Mouse (Mus musculus) brain, embryonic 14.5 days (tissue): ENCODE measurements around the gene Peli2. TPM values are rescaled to one million over a fixed set of nuclear protein-coding genes. Genes with fewer than 3 reads are reported as not detected.

Experiments
- DNase-seq: peaks from one replicate; pipeline ENCODE4 v3.0.0-alpha.2; 2011; ENCODE audit warnings: low read depth
- CTCF ChIP-seq: fragments of 200-500 bp; IDR thresholded peaks from 2 replicates; pipeline ENCODE4 v1.5.1; 2012; ENCODE audit warnings: inconsistent platforms, mild to moderate bottlenecking, moderate library complexity, borderline replicate concordance; ENCODE audit not compliant: insufficient read depth, insufficient read length; ENCODE audit errors: extremely low read depth
- POLR2A ChIP-seq: fragments of 200-500 bp; IDR thresholded peaks from 2 replicates; pipeline ENCODE4 v1.6.1; 2012; ENCODE audit warnings: mild to moderate bottlenecking, inconsistent platforms, borderline replicate concordance; ENCODE audit not compliant: poor library complexity, insufficient read depth, insufficient read length, severe bottlenecking; ENCODE audit errors: extremely low read depth
- polyA plus RNA-seq: library from polyadenylated mRNA; depleted of rRNA; stranded (reverse); fragments of >200 nt; gene quantifications from 2 replicates; pipeline ENCODE4 v1.2.3, GENCODE M21; 2012

The Peli2 gene
- polyA plus RNA-seq, 1 experiment: 18.0 TPM

DNA sequence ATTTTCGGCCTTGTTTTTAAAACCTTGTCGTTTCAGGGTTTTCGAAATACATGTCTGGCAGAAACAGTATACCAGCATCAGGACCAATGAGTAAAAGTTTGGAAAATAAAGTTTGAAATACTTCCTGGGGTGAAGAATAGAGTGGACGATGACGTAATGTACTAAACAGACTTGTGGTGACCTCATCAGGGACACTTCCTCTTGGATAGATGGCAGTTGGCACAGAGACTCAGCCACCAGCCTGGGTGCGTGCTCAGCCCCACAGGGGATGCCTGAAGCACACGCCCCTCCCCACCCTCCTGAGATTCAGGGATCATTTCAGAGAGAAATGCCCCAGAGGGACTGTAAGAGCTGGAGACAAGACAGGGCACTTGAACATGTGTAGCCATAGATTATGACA, 76.7 kb downstream of the Peli2 start:
- peak; percentile 39 for DNase-seq
- no peak for TF ChIP-seq CTCF
- TF ChIP-seq POLR2A: no peak

DNA sequence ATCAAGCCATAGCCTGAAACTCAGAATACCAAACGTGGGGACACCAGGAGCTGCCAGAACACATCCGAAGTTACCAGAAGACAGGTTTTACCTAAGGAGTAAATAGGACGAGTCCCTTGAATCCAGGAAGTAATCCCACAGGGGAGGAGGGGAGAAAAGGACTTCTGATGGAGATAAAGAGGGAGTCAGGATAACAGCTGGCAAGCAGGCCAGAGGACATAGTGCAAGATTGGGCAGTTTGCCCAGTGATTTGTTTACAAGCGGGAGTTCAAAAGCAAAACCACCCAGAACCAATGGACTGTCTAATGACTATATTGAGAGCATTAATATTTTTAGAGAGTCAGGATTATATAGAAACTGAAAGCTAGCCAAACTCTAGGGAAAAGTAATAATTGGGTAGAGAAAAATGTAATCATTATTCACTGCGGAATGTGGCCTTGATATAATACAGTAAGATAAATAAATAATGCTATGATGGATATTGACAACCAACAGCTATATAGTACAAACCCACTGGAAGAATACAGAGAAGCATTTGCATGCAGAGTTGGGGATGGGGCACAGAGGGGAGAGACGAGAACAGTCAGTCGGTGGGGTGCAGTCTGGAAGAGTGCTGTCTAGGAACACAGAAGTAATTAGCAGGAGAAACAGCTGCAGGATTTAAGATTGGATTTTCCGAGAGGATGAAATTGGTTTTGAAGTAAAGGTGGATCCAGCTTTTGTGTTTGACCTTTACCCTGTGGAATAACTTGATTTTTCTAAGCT, 77.7 kb downstream of the Peli2 start:
- DNase-seq: peak; percentile 70
- no peak for TF ChIP-seq CTCF
- TF ChIP-seq POLR2A: no peak

DNA sequence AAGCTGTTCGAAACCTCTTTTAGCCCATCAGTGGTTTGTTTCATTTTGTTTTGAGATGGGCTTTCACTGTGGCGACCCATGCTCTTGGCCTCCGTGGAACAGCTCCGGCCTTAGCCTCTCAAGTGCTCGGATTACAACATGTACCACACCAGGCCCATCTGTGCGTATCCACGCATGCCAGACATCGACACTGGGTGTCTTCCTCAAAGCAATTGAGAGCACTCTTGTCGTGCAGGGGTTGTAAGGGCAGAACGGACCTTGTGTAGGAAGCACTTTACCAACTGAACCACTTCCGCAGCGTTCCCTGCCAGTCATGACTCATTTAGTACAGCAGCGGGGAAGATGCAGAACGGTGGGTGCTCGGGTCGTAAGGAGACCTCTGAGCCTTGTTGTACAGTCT, 78.3 kb downstream of the Peli2 start:
- no peak for TF ChIP-seq POLR2A
- TF ChIP-seq CTCF: no peak
- DNase-seq: peak; percentile 32

DNA sequence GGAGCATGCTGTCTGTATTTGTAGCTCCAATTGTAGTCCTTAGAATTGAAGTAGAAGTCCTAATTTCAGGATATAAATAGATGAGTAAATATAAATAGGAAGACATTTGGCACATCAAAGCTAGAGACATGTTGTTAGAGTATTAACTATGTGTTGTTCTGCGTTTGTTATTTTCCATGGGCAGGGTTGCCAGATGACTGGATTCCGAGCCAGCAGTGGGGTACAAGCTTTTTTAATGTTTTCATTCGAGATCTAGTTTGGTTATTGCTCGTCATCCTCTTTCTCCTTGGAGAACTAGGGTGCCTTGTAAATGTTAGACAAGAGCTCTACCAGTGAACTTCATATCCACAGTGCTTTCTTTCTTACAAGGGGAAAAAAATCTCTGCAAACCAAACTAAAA, 78.9 kb downstream of the Peli2 start:
- DNase-seq: no peak
- TF ChIP-seq POLR2A (no peak), CTCF (no peak)

DNA sequence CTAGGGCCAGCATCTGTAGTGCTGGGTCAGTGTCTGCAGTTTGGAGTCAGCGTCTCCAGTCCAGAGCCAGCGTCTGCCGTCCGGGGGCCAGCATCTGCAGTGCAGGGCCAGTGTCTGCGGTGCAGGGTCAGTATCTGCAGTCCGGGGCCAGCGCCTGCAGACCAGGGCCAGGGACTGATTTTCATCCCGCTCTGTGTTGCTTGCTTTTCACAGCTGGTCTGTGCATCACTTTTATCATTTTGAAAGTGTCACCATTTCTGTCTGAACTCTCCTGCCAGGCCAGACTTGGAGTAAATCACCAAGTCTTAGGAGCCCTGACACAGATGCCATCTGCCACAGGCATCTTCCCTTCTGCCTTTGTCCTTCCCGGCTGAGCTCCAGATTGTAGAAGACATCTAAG, 79.7 kb downstream of the Peli2 start:
- TF ChIP-seq POLR2A (no peak), CTCF (no peak)
- DNase-seq: no peak

DNA sequence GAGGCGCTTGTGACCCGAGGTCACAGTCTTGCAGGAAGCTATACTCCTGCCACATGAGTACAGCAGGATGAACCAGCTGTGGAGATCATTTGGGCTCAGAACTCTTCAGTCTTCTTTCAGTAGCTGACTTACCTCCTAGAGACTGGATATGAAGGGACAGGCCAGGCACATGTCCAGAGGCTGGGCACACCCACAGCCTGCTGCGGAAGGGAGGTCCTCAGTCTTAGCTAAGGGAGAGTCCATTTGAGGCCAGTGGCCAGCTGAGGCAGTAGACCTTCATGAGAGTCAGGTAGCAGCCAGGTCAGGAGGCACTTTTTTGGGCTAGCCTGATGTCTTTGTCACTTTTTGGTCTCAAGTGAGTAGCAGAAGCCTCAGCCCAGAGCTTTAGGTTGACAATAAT, 80.2 kb downstream of the Peli2 start:
- DNase-seq: no peak
- TF ChIP-seq CTCF (no peak), POLR2A (no peak)

DNA sequence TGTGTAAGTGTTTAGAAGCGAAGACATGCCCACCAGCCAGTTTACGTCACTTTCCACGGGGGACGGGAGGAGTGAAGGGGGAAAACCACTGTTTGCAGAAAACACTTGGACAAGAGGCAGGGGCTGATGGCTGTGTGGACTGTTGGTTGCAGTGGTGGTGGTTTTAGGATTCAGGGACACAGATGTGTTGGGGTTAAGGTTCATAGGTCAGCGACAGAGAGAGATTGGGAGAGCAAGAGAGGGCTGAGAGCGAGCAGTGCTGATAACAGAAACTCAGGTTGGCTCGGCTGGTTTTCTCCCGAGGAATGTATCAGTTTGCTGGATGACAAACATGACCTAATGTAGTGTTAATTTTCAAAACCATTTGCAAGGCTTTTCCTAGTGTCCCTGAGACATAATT, 80.8 kb downstream of the Peli2 start:
- no peak for DNase-seq
- no peak for TF ChIP-seq CTCF
- no peak for TF ChIP-seq POLR2A

DNA sequence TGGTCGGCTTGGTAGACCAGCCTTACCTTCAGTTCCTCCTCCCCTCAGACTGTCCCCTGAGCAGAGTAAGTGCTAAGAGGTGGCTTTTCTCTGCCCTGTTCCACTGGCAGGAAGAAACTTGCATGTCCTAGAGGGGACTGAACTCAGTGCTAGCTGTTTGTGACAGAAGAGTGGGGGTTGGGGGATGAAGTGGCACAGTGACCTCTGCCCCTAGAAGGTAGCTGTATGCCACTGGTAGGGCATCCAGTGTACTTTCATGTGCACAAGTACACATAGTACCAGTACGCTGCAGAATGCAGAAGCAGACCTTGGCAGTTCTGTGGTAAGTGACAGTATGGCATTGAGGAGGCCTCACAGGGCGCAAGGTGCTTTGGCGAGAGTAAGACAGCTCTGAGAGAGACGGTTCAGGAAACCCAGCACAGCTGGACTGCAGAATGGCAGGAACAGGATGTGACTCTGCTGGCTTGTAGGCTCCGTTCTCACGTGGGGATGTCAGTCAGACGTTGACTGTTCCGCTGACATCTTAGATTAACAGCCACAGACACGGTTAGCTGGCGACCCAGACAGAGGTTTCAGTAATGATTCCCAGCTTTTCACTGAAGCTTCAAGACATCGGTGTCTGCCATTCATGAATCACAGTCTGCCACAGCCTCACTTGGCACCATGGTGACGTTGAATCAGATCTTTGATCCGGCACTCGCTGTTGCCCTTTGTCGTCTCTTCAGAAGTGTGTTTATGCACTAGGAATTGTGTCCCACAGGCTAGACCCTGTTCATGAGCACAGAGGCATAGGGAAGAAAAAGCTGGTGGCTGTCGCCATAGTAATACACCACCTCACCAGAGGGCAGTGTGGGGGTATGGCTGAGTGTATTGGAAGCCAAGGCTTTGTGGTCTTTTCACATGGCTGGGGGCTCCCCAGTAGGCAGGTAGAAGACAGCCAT, 81.7 kb downstream of the Peli2 start:
- TF ChIP-seq CTCF (no peak), POLR2A (no peak)
- DNase-seq: peak; percentile 60

DNA sequence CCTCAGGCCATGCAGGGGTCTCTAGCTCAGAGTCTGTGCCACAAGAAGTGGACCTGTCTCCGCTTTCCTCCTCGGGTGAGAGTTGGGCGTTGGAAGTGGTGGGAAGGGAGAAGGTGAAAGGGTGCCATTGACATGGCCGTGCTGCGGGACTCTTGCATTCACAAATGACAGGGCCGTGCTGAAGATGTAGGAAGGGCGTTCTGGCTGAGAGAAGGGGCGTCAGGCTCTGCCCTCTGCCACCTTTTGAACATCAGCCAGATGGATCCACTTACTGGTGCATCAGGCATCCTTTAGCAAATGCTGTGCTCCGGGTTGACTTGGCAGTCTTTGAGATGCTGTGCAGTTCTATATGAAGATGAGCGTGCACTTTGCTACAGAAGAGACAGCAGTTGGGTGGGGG, 84.4 kb downstream of the Peli2 start:
- DNase-seq: no peak

DNA sequence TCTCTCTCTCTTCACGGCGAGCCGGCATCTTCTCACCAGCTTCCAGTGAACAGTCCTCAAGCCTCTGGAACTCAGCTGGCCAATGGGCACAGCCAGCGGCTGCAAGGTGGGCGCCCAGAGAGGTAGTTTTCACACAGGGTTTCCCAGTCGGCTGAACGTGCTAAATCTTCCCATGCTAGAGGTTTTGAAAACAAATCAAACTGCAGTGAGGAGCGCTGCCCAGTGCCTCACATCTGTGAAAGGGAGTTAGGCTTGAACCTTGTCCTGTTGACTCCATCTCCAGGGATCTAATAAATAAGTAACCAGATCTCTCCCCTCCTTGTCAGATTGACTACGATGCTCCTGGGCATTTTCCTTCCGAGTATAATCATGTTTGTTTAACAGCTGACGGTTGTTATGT, 85.0 kb downstream of the Peli2 start:
- TF ChIP-seq POLR2A (no peak), CTCF (no peak)
- DNase-seq: no peak

More for the DNA sequence above, 84.4 kb downstream of the Peli2 start:
- TF ChIP-seq CTCF (no peak), POLR2A (no peak)

DNA sequence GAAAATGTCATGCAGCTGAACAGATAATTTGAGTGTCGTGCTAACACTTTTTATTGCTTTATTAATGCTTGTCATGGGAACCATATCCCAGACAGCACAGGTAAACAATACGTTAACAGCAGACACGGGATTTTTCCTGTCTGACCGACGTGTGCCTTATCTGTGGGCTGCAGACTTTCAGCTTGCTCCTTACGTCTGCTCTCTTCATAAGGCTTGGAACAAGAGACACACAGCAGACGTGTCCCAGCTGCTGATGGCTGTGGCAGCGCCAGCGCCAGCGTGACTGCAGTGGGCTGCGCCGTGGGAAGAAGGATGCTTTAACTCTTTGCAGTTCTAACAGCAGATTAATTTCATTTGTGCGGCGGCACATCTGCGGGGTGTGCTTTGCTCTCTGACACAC, 86.5 kb downstream of the Peli2 start:
- peak; percentile 89 for DNase-seq
- TF ChIP-seq POLR2A (no peak), CTCF (no peak)
